In the genomic region with DNA sequence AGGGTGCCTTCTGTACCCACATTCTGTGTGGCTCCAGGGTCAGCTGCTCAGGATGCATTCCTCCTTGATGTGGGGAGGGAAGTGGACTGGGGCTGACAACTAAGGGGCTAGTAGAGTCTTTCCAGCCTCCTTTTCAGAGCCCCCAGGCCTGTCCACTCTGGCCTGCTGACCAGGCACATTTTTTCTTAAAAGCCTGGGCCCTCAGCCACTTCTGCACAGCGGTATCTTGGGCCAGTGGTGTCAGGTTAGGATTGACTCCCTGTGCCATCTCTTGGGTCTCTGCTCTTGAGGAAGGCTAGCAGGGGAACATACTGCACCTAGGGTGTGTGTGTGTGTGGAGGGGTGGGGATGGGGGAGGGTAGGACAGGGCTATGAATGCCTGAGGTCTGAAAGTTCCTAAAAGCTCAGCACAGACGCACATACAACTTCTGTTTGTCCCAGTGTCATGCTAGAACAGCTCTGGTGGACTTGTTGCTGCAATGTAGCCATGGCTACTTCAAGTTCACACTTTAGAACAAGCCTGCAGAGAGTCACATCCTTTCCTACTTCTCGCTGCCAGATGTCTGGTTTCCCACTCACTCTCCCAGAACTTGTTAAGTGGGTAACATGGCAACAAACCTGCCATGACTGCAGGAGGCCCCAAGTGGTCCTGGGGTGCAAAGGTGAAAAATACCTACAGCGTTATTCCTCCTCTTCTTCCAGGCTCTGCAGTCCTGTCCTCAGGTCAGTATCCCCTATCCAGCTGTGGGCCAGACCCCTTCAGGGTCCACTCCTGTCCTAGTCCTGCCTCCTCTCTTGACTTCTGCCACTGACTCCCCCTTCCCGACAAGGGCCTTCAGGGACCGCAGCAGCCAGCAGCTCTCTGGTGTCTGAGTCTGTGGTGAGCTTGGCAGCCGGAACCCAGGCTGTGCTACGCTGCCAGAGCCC, we compare ENCODE assay signal across 9 mouse cellular contexts. TPM values are rescaled to one million over a fixed set of nuclear protein-coding genes. Genes with fewer than 3 reads are reported as not detected.
DNase-seq lines count a peak whose midpoint lies in the region; ATAC-seq and TF ChIP-seq lines count a peak whose summit lies in the region.
"Had no signal": no experiment of that assay in that cellular context is flagged by ENCODE, and none has a peak within 500 bp of the region (broad histone marks: within the 10 kb centered on the region; RNA-seq: fewer than 3 reads in every experiment).

No protein-coding gene starts in this region.

- WGBS in bone marrow, adult 2 months, result 21% methylated on average over 8 of the region's 8 CpGs
- 20% methylated on average over 8 of the region's 8 CpGs for WGBS in liver, embryonic 14.5 days (ENCODE audit: insufficient replicate concordance)
- WGBS in stomach, embryonic 16.5 days, result 12% methylated on average over 8 of the region's 8 CpGs

- DNase-seq in kidney, postnatal 4 days, result peak; percentile 30 to 43
- DNase-seq in kidney, adult 8-10 months, result no peak
- peak; percentile 38 to 63 for DNase-seq in gastrocnemius, adult 8-10 months (ENCODE audit: low spot score in 2 of 2)
- DNase-seq in liver, embryonic 14.5 days (ENCODE audit: low read depth in 3 of 3, low spot score in 3 of 3), result no peak
- no peak for DNase-seq in thymus, postnatal 25 days
- no peak for DNase-seq in cerebellum, adult 8-10 months

- no peak for ATAC-seq in liver, embryonic 14.5 days (ENCODE audit: insufficient read depth)
- no peak for ATAC-seq in stomach, embryonic 16.5 days (ENCODE audit: insufficient read depth, low FRiP score)

- TF ChIP-seq CTCF in bone marrow, adult 2 months (IDR thresholded peaks at IDR 0.05; ENCODE audit: control insufficient read depth, insufficient read depth, low read length), result no peak
- no peak for TF ChIP-seq CTCF in liver, embryonic 14.5 days (IDR thresholded peaks at IDR 0.05; ENCODE audit: low read depth)

- TF ChIP-seq POLR2A in bone marrow, adult 2 months (IDR thresholded peaks at IDR 0.05; ENCODE audit: borderline replicate concordance, control insufficient read depth, low read depth, low read length), result no peak

- H3K4me2 ChIP-seq in liver, embryonic 14.5 days (ENCODE audit: low read depth), result peak overlapping the region; percentile 84
- peak overlapping the region; percentile 93 for H3K4me2 ChIP-seq in stomach, embryonic 16.5 days (ENCODE audit: low read depth, low read length)

- peaks cover 6% of the 10 kb centered on the region for H3K27me3 ChIP-seq in liver, embryonic 14.5 days (ENCODE audit: control insufficient read depth, insufficient read depth, low read length)
- H3K27me3 ChIP-seq in stomach, embryonic 16.5 days (ENCODE audit: control insufficient read depth, insufficient read depth, low read length), result no peaks in the 10 kb centered on the region

- H3K36me3 ChIP-seq in liver, embryonic 14.5 days (replicated peaks; ENCODE audit: control insufficient read depth, insufficient read depth, low read depth), result no peaks in the 10 kb centered on the region
- no peaks in the 10 kb centered on the region; the same call in none of the 2 replicates for H3K36me3 ChIP-seq in stomach, embryonic 16.5 days (ENCODE audit: control insufficient read depth, insufficient read depth, low read length)

- H3K9me3 ChIP-seq in liver, embryonic 14.5 days (ENCODE audit: control insufficient read depth, low read length), result no peaks in the 10 kb centered on the region
- no peaks in the 10 kb centered on the region for H3K9me3 ChIP-seq in stomach, embryonic 16.5 days (replicated peaks; ENCODE audit: control insufficient read depth, low read length)

- peak overlapping the region; percentile 57 for H3K4me3 ChIP-seq in bone marrow, adult 2 months (replicated peaks; ENCODE audit: control insufficient read depth, low read depth, low read length)
- peak overlapping the region; percentile 57 to 60 for H3K4me3 ChIP-seq in liver, embryonic 14.5 days (ENCODE audit: insufficient read depth in 1 of 2, low read depth in 2 of 2, low read length in 2 of 2)
- peak overlapping the region; percentile 69 for H3K4me3 ChIP-seq in stomach, embryonic 16.5 days (replicated peaks; ENCODE audit: low read length)

- H3K9ac ChIP-seq in liver, embryonic 14.5 days (replicated peaks), result peak overlapping the region; percentile 54
- H3K9ac ChIP-seq in stomach, embryonic 16.5 days (ENCODE audit: low read length), result peak overlapping the region; percentile 80

- peak overlapping the region; percentile 3; the same call in 1 of the 2 replicates for H3K27ac ChIP-seq in bone marrow, adult 2 months (ENCODE audit: control insufficient read depth, insufficient read depth, low read depth, low read length, poor library complexity)
- H3K27ac ChIP-seq in liver, embryonic 14.5 days, result no peak overlapping the region
- peak overlapping the region; percentile 97 for H3K27ac ChIP-seq in stomach, embryonic 16.5 days (ENCODE audit: low read length)

- peaks cover 1% of the 10 kb centered on the region; the same call in 1 of the 2 replicates for H3K4me1 ChIP-seq in bone marrow, adult 2 months (ENCODE audit: control insufficient read depth, insufficient read depth, low read length)
- H3K4me1 ChIP-seq in liver, embryonic 14.5 days (replicated peaks; ENCODE audit: control insufficient read depth in 2 of 2, insufficient read depth in 2 of 2, low read length in 1 of 2), result peaks cover 3 to 10% of the 10 kb centered on the region in 2 experiments; a peak in 3 of 4 replicates
- peaks cover 33% of the 10 kb centered on the region for H3K4me1 ChIP-seq in stomach, embryonic 16.5 days (ENCODE audit: control insufficient read depth, insufficient read depth, low read length)

- TF ChIP-seq EP300 in liver, embryonic 14.5 days (IDR thresholded peaks at IDR 0.05; ENCODE audit: low read depth), result no peak

RNA-seq across cellular contexts. Expression of a gene that starts 0.9 kb away (rescaled TPM):
- 8.1 and 12.4 TPM in 2 replicates for polyA plus RNA-seq in bone marrow, adult 2 months (2011; ENCODE audit: insufficient read depth, insufficient read length, low replicate concordance, missing spikeins)
- 10 to 100 TPM; 16.5 to 34.5 (median 24.9) TPM for total RNA-seq in gastrocnemius, adult 8-10 months (2022)
- polyA plus RNA-seq in liver, embryonic 14.5 days (2012; rRNA removed), result 5.4 and 6.2 TPM in 2 replicates
- 3.9 and 4.9 TPM in 2 replicates for polyA plus RNA-seq in liver, embryonic 14.5 days (2014; fragmentation: Nextera tagmentation; extraction: Ambion mirVana)
- 126 and 152 TPM in 2 replicates for polyA plus RNA-seq in stomach, embryonic 16.5 days (2015; fragmentation: Nextera tagmentation; extraction: Ambion mirVana)
- total RNA-seq: common myeloid progenitor, adult 5-6 weeks had no signal

RNA-seq across cellular contexts. Expression of a gene that starts 6.9 kb away (rescaled TPM):
- 21.0 and 50.2 TPM in 2 replicates for polyA plus RNA-seq in bone marrow, adult 2 months (2011; ENCODE audit: insufficient read depth, insufficient read length, low replicate concordance, missing spikeins)
- 100 to 1,000 TPM; 117 to 124 (median 120) TPM for total RNA-seq in gastrocnemius, adult 8-10 months (2022)
- polyA plus RNA-seq in liver, embryonic 14.5 days (2012; rRNA removed), result 20.9 and 24.5 TPM in 2 replicates
- 2.8 and 3.9 TPM in 2 replicates for polyA plus RNA-seq in liver, embryonic 14.5 days (2014; fragmentation: Nextera tagmentation; extraction: Ambion mirVana)
- 5.0 and 5.3 TPM in 2 replicates for polyA plus RNA-seq in stomach, embryonic 16.5 days (2015; fragmentation: Nextera tagmentation; extraction: Ambion mirVana)

RNA-seq across cellular contexts. Expression of a gene that starts 9.3 kb away (rescaled TPM):
- 53.9 and 114 TPM in 2 replicates for polyA plus RNA-seq in bone marrow, adult 2 months (2011; ENCODE audit: insufficient read depth, insufficient read length, low replicate concordance, missing spikeins)
- 10 to 100 TPM; 73.1 to 83.9 (median 79.0) TPM for total RNA-seq in gastrocnemius, adult 8-10 months (2022)
- polyA plus RNA-seq in liver, embryonic 14.5 days (2012; rRNA removed), result 67.4 and 77.0 TPM in 2 replicates
- polyA plus RNA-seq in liver, embryonic 14.5 days (2014; fragmentation: Nextera tagmentation; extraction: Ambion mirVana), result 117 and 120 TPM in 2 replicates
- polyA plus RNA-seq in stomach, embryonic 16.5 days (2015; fragmentation: Nextera tagmentation; extraction: Ambion mirVana), result 135 and 158 TPM in 2 replicates

RNA-seq across cellular contexts. Expression of a gene that starts 22.8 kb away (rescaled TPM):
- polyA plus RNA-seq in bone marrow, adult 2 months (2011; ENCODE audit: insufficient read depth, insufficient read length, low replicate concordance, missing spikeins), result 0.42 TPM in 1 of 2 replicates, not detected in the other
- total RNA-seq in gastrocnemius, adult 8-10 months (2022), result under 1 TPM in 2 of 4 experiments, not detected in 2; 0.11 to 0.12 TPM
- polyA plus RNA-seq in liver, embryonic 14.5 days (2012; rRNA removed), result 0.08 and 0.09 TPM in 2 replicates
- 0.04 and 0.06 TPM in 2 replicates for polyA plus RNA-seq in liver, embryonic 14.5 days (2014; fragmentation: Nextera tagmentation; extraction: Ambion mirVana)
- polyA plus RNA-seq in stomach, embryonic 16.5 days (2015; fragmentation: Nextera tagmentation; extraction: Ambion mirVana), result 0.32 and 0.35 TPM in 2 replicates

RNA-seq across cellular contexts. Expression of a gene that starts 28.1 kb away (rescaled TPM):
- polyA plus RNA-seq in bone marrow, adult 2 months (2011; ENCODE audit: insufficient read depth, insufficient read length, low replicate concordance, missing spikeins), result 92.0 and 149 TPM in 2 replicates
- 10 to 100 TPM; 11.6 to 19.5 (median 15.0) TPM for total RNA-seq in gastrocnemius, adult 8-10 months (2022)
- polyA plus RNA-seq in liver, embryonic 14.5 days (2012; rRNA removed), result 43.3 and 65.8 TPM in 2 replicates
- 51.2 and 57.2 TPM in 2 replicates for polyA plus RNA-seq in liver, embryonic 14.5 days (2014; fragmentation: Nextera tagmentation; extraction: Ambion mirVana)
- 173 and 181 TPM in 2 replicates for polyA plus RNA-seq in stomach, embryonic 16.5 days (2015; fragmentation: Nextera tagmentation; extraction: Ambion mirVana)

Comparison
In these comparisons a context has a peak if more than half of its experiments do, and no peak if none do; other contexts are left out.
1. DNase-seq: peak in kidney, postnatal 4 days (2 of 2) and gastrocnemius, adult 8-10 months (2 of 2); none in kidney, adult 8-10 months (0 of 2), liver, embryonic 14.5 days (0 of 3), thymus, postnatal 25 days (single experiment) and cerebellum, adult 8-10 months (single experiment).
2. Peak in every context shown above with its lines, with median percentiles within 50 percentile points of each other: H3K4me3 ChIP-seq.